Mouse (Mus musculus) spleen, adult 2 months (tissue): Measurements from ENCODE around the gene Clcn1.

Source experiments
- CTCF ChIP-seq: fragments of 200-500 bp; IDR thresholded peaks from 2 replicates; pipeline ENCODE4 v1.5.1; 2011; ENCODE audit warnings: mild to moderate bottlenecking, inconsistent platforms; ENCODE audit not compliant: insufficient read depth, insufficient read length, insufficient replicate concordance; ENCODE audit errors: extremely low read depth
- POLR2A ChIP-seq: fragments of 200-500 bp; IDR thresholded peaks from 2 replicates; pipeline ENCODE4 v1.6.1; 2011; ENCODE audit warnings: low read depth, low read length, inconsistent platforms

GRCm38 (mm10) chr6:42265391-42266330 lies 20.8 kb upstream of the Clcn1 start:
- TF ChIP-seq CTCF (no peak), POLR2A (no peak)
